ENCODE assay signal across 8 mouse cellular contexts in the genomic region with DNA sequence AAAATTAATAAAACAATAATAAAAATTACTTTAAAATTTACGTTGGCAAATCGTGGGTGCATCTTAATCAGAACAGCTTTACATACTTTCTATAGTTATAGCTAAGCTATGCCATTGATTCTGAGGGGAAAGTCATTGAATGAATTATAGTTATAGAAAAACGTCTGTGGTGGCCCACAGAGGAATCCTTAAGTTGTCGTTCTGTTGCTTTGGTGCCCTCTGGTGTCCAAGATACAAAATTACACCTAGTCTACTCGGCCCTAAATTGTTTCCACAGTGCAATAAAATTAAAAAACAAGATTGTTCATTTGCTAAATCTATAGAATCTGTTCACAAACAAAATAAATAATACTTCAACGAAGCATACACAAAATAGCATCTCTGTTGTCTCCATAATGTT. TPM values are rescaled to one million over a fixed set of nuclear protein-coding genes. Genes with fewer than 3 reads are reported as not detected.
A peak's percentile ranks its signal among the peaks of the same experiment; 100 is the strongest.
DNase-seq lines count a peak whose midpoint lies in the region; ATAC-seq and TF ChIP-seq lines count a peak whose summit lies in the region.

No protein-coding gene starts in this region.

- no peak overlapping the region for H3K27ac ChIP-seq in layer of hippocampus, adult 2 months
- no peak overlapping the region for H3K27ac ChIP-seq in neural tube, embryonic 14.5 days (ENCODE audit: low read depth, low read length)

- peak; percentile 95 for TF ChIP-seq CTCF in layer of hippocampus, adult 2 months (conservative IDR thresholded peaks at IDR 0.05)

- H3K9ac ChIP-seq in neural tube, embryonic 14.5 days (replicated peaks; ENCODE audit: low read depth, low read length) = no peak overlapping the region

- no peak overlapping the region for H3K4me3 ChIP-seq in layer of hippocampus, adult 2 months
- no peak overlapping the region for H3K4me3 ChIP-seq in neural tube, embryonic 14.5 days (ENCODE audit: low read depth, low read length)

- H3K9me3 ChIP-seq in neural tube, embryonic 14.5 days (ENCODE audit: control insufficient read depth, low read length) = no peaks in the 10 kb centered on the region

- H3K27me3 ChIP-seq in neural tube, embryonic 14.5 days (ENCODE audit: control insufficient read depth, insufficient read depth, low read length) = no peaks in the 10 kb centered on the region

- no peak overlapping the region for H3K4me2 ChIP-seq in neural tube, embryonic 14.5 days (ENCODE audit: low read depth, low read length)

- DNase-seq in layer of hippocampus, adult 2 months (ENCODE audit: low spot score in 2 of 2) = peak; percentile 50 to 67
- DNase-seq in layer of hippocampus, adult 11-12 months (ENCODE audit: low spot score) = no peak
- DNase-seq in NIH3T3 (ENCODE audit: low read depth) = peak; percentile 83
- peak; percentile 13 to 38 for DNase-seq in cerebellum, postnatal 36 days
- peak; percentile 56 for DNase-seq in kidney, postnatal 14 days
- DNase-seq in gastrocnemius, postnatal 14 days = no peak

- ATAC-seq in CD4-positive, CD25-positive, alpha-beta regulatory T cell, adult 4 months = peak; percentile 95
- peak; percentile 75 for ATAC-seq in neural tube, embryonic 14.5 days (ENCODE audit: low read depth)

- no peaks in the 10 kb centered on the region for H3K4me1 ChIP-seq in neural tube, embryonic 14.5 days (ENCODE audit: control insufficient read depth, insufficient read depth, low read length)

- H3K36me3 ChIP-seq in neural tube, embryonic 14.5 days (ENCODE audit: control insufficient read depth, insufficient read depth, low read length) = no peaks in the 10 kb centered on the region

- 1% methylated on average over 6 of the region's 6 CpGs for WGBS in neural tube, embryonic 14.5 days

- intact Hi-C loops in gastrocnemius, postnatal 14 days (cut with DNase I; ENCODE audit: low total_unique reads) = loop anchor here (5.0 kb wide), 2 partner anchors 36 to 86 kb away; partner anchors contain the start of gene Fam102b

RNA-seq across cellular contexts. Expression of gene Slc25a54, which starts 17.3 kb away (rescaled TPM):
- total RNA-seq in layer of hippocampus, adult 2 months (2021) = not detected
- polyA plus RNA-seq in CD4-positive, CD25-positive, alpha-beta regulatory T cell, adult 4 months (2017; shearing (Covaris generic)) = not detected
- not detected in 2 replicates for polyA plus RNA-seq in neural tube, embryonic 14.5 days (2014; fragmentation: Nextera tagmentation; extraction: Ambion mirVana)
- total RNA-seq in gastrocnemius, postnatal 14 days (2021) = not detected

RNA-seq across cellular contexts. Expression of gene Fam102b, which starts 35.6 kb away (rescaled TPM):
- total RNA-seq in layer of hippocampus, adult 2 months (2021) = 10 to 100 TPM; 26.5 to 28.2 TPM
- polyA plus RNA-seq in CD4-positive, CD25-positive, alpha-beta regulatory T cell, adult 4 months (2017; shearing (Covaris generic)) = 1 to 10 TPM; 3.0 to 3.6 TPM
- 17.6 and 24.8 TPM in 2 replicates for polyA plus RNA-seq in neural tube, embryonic 14.5 days (2014; fragmentation: Nextera tagmentation; extraction: Ambion mirVana)
- total RNA-seq in gastrocnemius, postnatal 14 days (2021) = 10 to 100 TPM; 11.7 to 18.5 TPM

RNA-seq across cellular contexts. Expression of gene Slc25a24, which starts 60.0 kb away (rescaled TPM):
- 1 to 10 TPM; 3.3 to 4.0 TPM for total RNA-seq in layer of hippocampus, adult 2 months (2021)
- 10 to 100 TPM; 14.0 to 16.8 TPM for polyA plus RNA-seq in CD4-positive, CD25-positive, alpha-beta regulatory T cell, adult 4 months (2017; shearing (Covaris generic))
- polyA plus RNA-seq in neural tube, embryonic 14.5 days (2014; fragmentation: Nextera tagmentation; extraction: Ambion mirVana) = 3.0 and 8.0 TPM in 2 replicates
- total RNA-seq in gastrocnemius, postnatal 14 days (2021) = 1 to 10 TPM; 6.3 to 8.0 TPM

Comparison
In these comparisons a context has a peak if more than half of its experiments do, and no peak if none do; other contexts are left out.
1. DNase-seq: peak in layer of hippocampus, adult 2 months (2 of 2), NIH3T3 (single experiment), cerebellum, postnatal 36 days (2 of 2) and kidney, postnatal 14 days (single experiment); none in layer of hippocampus, adult 11-12 months (single experiment) and gastrocnemius, postnatal 14 days (single experiment).